Mouse (Mus musculus): ENCODE data around the gene Cldn22.

DNA sequence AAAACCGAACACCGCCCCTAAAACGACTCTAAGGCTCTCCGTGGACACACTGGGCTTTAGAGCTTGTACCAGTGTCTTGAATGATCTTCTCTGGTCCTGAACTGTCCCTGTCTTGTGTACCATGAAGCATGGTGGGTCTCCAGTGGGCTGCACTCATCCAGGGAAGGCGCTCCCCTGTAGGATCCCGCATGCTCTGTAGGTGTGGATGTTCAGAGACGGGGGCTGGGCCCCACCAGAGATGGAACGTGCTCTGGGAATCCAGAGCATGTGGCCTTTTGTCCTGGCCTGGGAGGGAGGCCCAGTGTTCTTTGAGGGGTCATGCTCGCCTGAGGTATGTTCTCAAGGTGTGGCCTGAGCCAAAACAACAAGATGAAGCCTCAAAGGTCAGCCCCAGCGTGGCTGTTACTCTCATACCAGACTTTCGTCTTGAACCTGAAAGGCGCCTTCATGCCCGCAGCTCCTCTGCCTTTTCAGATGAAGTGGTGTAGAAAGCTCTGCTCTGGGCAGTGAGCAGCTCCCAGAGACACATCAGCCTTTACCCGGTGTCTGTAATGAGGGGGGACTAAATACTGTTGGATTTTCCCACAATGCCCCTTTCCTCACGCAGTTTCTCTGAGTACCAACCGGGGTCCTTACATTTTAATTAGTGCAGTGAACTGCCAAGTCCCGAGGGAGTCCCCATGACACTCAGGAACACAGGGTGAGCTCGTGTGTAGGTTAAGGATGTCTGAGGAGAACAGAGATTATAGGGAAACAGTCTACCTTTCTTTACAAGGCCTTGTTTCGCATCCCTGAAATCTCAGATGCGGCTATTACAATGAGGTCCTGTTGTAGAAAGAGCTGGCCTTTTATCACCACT, 3.1 kb upstream of the Cldn22 start:
- TF ChIP-seq POLR2A (IDR thresholded peaks at IDR 0.05; ENCODE audit: extremely low read depth, insufficient read depth, low read length): no peak
- TF ChIP-seq CTCF (IDR thresholded peaks at IDR 0.05; ENCODE audit: low read depth, low read length): no peak

All from liver, adult 2 months (tissue).